Comparison of ENCODE assay signal across 13 mouse cellular contexts in the genomic region with DNA sequence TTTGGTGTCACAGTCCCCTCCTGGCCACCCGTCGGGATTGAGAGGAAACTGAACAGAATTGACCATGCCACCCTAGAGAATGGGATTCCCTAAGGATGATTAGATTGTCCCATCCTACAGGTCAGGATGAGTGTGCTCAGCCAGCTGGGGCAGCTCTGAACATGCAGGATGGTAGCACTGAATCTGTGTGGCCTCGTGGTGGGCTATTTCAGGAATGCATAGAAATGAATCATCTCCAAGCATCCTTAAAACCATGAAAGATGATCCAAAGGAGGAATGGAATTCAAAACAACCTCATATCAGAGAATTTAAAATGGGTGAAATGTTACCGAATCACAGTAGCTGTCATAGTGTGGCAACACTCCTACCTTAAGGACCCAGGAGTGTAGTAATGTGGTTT.
"Had no signal": no experiment of that assay in that cellular context is flagged by ENCODE, and none has a peak within 500 bp of the region (broad histone marks: within the 10 kb centered on the region; RNA-seq: fewer than 3 reads in every experiment).

No protein-coding gene starts in this region.

- H3K9me3 ChIP-seq: midbrain, embryonic 12.5 days; neural tube, embryonic 12.5 days; stomach, embryonic 15.5 days had no signal

- H3K9ac ChIP-seq: lung, embryonic 14.5 days; midbrain, embryonic 12.5 days; neural tube, embryonic 12.5 days; stomach, embryonic 15.5 days had no signal

- H3K4me1 ChIP-seq: midbrain, embryonic 12.5 days; neural tube, embryonic 12.5 days; stomach, embryonic 15.5 days had no signal

- H3K4me3 ChIP-seq: midbrain, embryonic 12.5 days; neural tube, embryonic 12.5 days; stomach, embryonic 15.5 days had no signal

- H3K27me3 ChIP-seq: midbrain, embryonic 12.5 days; neural tube, embryonic 12.5 days; stomach, embryonic 15.5 days had no signal

- H3K27ac ChIP-seq: midbrain, embryonic 12.5 days; neural tube, embryonic 12.5 days; stomach, embryonic 15.5 days; stomach, postnatal 0 days had no signal

- DNase-seq: lung, adult 18-20 months; lung, embryonic 14.5 days; lung, postnatal 10 days; lung, postnatal 4 days; midbrain, embryonic 14.5 days; right cerebral cortex, postnatal 14 days; thymus, adult 2 months; thymus, postnatal 25 days; thymus, postnatal 4 days had no signal

- H3K36me3 ChIP-seq: midbrain, embryonic 12.5 days; neural tube, embryonic 12.5 days; stomach, embryonic 15.5 days had no signal

- H3K4me2 ChIP-seq: lung, embryonic 14.5 days; midbrain, embryonic 12.5 days; neural tube, embryonic 12.5 days; stomach, embryonic 15.5 days had no signal
